7 mouse cellular contexts compared by ENCODE assay signal in genomic region chr15:97830788-97831241, GRCm38 (mm10). TPM values are rescaled to one million over a fixed set of nuclear protein-coding genes. Genes with fewer than 3 reads are reported as not detected.
DNase-seq lines count a peak whose midpoint lies in the region; ATAC-seq and TF ChIP-seq lines count a peak whose summit lies in the region.

No protein-coding gene starts in this region.

- no peak for TF ChIP-seq EP300 in heart, adult 2 months (IDR thresholded peaks at IDR 0.05; ENCODE audit: insufficient read depth, low read depth, low read length)
- TF ChIP-seq EP300 in lung, postnatal 0 days (IDR thresholded peaks at IDR 0.05): no peak

- no peaks in the 10 kb centered on the region for H3K27me3 ChIP-seq in cerebellum, adult 2 months (ENCODE audit: control insufficient read depth, insufficient read depth, low read length)
- H3K27me3 ChIP-seq in heart, adult 2 months (ENCODE audit: control insufficient read depth, insufficient read depth, low read length): no peaks in the 10 kb centered on the region
- H3K27me3 ChIP-seq in lung, postnatal 0 days (replicated peaks; ENCODE audit: insufficient read depth, low read length): no peaks in the 10 kb centered on the region
- no peaks in the 10 kb centered on the region for H3K27me3 ChIP-seq in stomach, embryonic 16.5 days (ENCODE audit: control insufficient read depth, insufficient read depth, low read length)

- peak; percentile 15 for ATAC-seq in lung, postnatal 0 days
- ATAC-seq in stomach, embryonic 16.5 days (ENCODE audit: insufficient read depth, low FRiP score): peak; percentile 9

- peak overlapping the region; percentile 65 for H3K4me3 ChIP-seq in cerebellum, adult 2 months (replicated peaks; ENCODE audit: insufficient read depth, low read depth, low read length)
- peak overlapping the region; percentile 75 for H3K4me3 ChIP-seq in heart, adult 2 months
- H3K4me3 ChIP-seq in lung, postnatal 0 days (ENCODE audit: low read depth, low read length): peak overlapping the region; percentile 95
- peak overlapping the region; percentile 78 for H3K4me3 ChIP-seq in stomach, embryonic 16.5 days (replicated peaks; ENCODE audit: low read length)

- under 1% methylated on average over 39 of the region's 39 CpGs for WGBS in cerebellum, adult 2 months
- under 1% methylated on average over 39 of the region's 39 CpGs for WGBS in heart, adult 2 months
- 0% methylated on average over 23 of the region's 39 CpGs for WGBS in lung, postnatal 0 days
- WGBS in stomach, embryonic 16.5 days: under 1% methylated on average over 39 of the region's 39 CpGs

- H3K9me3 ChIP-seq in lung, postnatal 0 days (ENCODE audit: low read length): no peaks in the 10 kb centered on the region
- H3K9me3 ChIP-seq in stomach, embryonic 16.5 days (replicated peaks; ENCODE audit: control insufficient read depth, low read length): no peaks in the 10 kb centered on the region

- H3K9ac ChIP-seq in heart, adult 2 months (ENCODE audit: low read depth, low read length): peak overlapping the region; percentile 90
- peak overlapping the region; percentile 95 for H3K9ac ChIP-seq in lung, postnatal 0 days (replicated peaks; ENCODE audit: low read depth)
- peak overlapping the region; percentile 98 for H3K9ac ChIP-seq in stomach, embryonic 16.5 days (ENCODE audit: low read length)

- no peaks in the 10 kb centered on the region; the same call in 1 of the 2 replicates for H3K4me1 ChIP-seq in cerebellum, adult 2 months (ENCODE audit: control insufficient read depth, insufficient read depth, low read length)
- peaks cover 20% of the 10 kb centered on the region for H3K4me1 ChIP-seq in heart, adult 2 months (ENCODE audit: control insufficient read depth, insufficient read depth, low read length)
- H3K4me1 ChIP-seq in lung, postnatal 0 days (ENCODE audit: insufficient read depth, low read depth, low read length): peaks cover 39% of the 10 kb centered on the region
- H3K4me1 ChIP-seq in stomach, embryonic 16.5 days (ENCODE audit: control insufficient read depth, insufficient read depth, low read length): peaks cover 42% of the 10 kb centered on the region

- peak; percentile 16; the same call in 1 of the 2 replicates for TF ChIP-seq POLR2A in cerebellum, adult 2 months (IDR thresholded peaks at IDR 0.05; ENCODE audit: borderline replicate concordance, insufficient read depth, low read length)
- TF ChIP-seq POLR2A in heart, adult 2 months (IDR thresholded peaks at IDR 0.05; ENCODE audit: insufficient read depth, low read depth, low read length): no peak

- H3K4me2 ChIP-seq in lung, postnatal 0 days (replicated peaks; ENCODE audit: low read depth, low read length): peak overlapping the region; percentile 69
- peak overlapping the region; percentile 70 for H3K4me2 ChIP-seq in stomach, embryonic 16.5 days (ENCODE audit: low read depth, low read length)

- intact Hi-C loops in heart, adult 2 months (cut with DNase I): loop anchor here (1.0 kb wide), 1 partner anchor 10 kb away; no protein-coding TSS in a partner anchor

- peak overlapping the region; percentile 21; the same call in 1 of the 2 replicates for H3K27ac ChIP-seq in cerebellum, adult 2 months (ENCODE audit: insufficient read depth, low read length)
- peak overlapping the region; percentile 88 for H3K27ac ChIP-seq in heart, adult 2 months
- peak overlapping the region; percentile 99 for H3K27ac ChIP-seq in lung, postnatal 0 days (ENCODE audit: low read length)
- peak overlapping the region; percentile 96 for H3K27ac ChIP-seq in stomach, embryonic 16.5 days (ENCODE audit: low read length)

- H3K79me2 ChIP-seq in heart, adult 2 months (replicated peaks; ENCODE audit: control insufficient read depth, insufficient read depth, low read length): 0 out of 2 replicates have a peak, but pooled peaks cover 4% of the 10 kb centered on the region

- peak; percentile 44 for DNase-seq in urinary bladder, postnatal 25 days (ENCODE audit: low spot score)
- DNase-seq in urinary bladder, postnatal 10 days (ENCODE audit: low spot score): no peak
- peak; percentile 58 to 72 for DNase-seq in cerebellum, adult 2 months
- peak; percentile 81 to 82 for DNase-seq in heart, adult 2 months
- peak; percentile 68 to 69 for DNase-seq in kidney, adult 8-10 months
- peak; percentile 45 for DNase-seq in lung, postnatal 0 days (ENCODE audit: low spot score)

- TF ChIP-seq CTCF in cerebellum, adult 2 months (IDR thresholded peaks at IDR 0.05; ENCODE audit: borderline replicate concordance, insufficient read depth, low read depth, low read length): no peak
- peak; percentile 14; the same call in 1 of the 2 replicates for TF ChIP-seq CTCF in heart, adult 2 months (IDR thresholded peaks at IDR 0.05)
- peak; percentile 14; the same call in 1 of the 2 replicates for TF ChIP-seq CTCF in lung, postnatal 0 days (IDR thresholded peaks at IDR 0.05)

- H3K36me3 ChIP-seq in heart, adult 2 months (ENCODE audit: control insufficient read depth, insufficient read depth, low read length): peaks cover 3% of the 10 kb centered on the region
- no peaks in the 10 kb centered on the region for H3K36me3 ChIP-seq in lung, postnatal 0 days (ENCODE audit: insufficient read depth, low read length)
- H3K36me3 ChIP-seq in stomach, embryonic 16.5 days (ENCODE audit: control insufficient read depth, insufficient read depth, low read length): no peaks in the 10 kb centered on the region

RNA-seq across cellular contexts. Expression of gene Hdac7, which starts 13.5 kb away (rescaled TPM):
- polyA plus RNA-seq in cerebellum, adult 2 months (2012; rRNA removed): 38.3 and 40.9 TPM in 2 replicates
- total RNA-seq in heart, adult 2 months (2021): 10 to 100 TPM; 23.7 to 25.7 TPM
- polyA plus RNA-seq in heart, adult 2 months (2012; rRNA removed): 54.9 and 61.8 TPM in 2 replicates
- 43.2 and 52.1 TPM in 2 replicates for polyA plus RNA-seq in lung, postnatal 0 days (2015; fragmentation: Nextera tagmentation; extraction: Ambion mirVana)
- 20.4 and 23.2 TPM in 2 replicates for polyA plus RNA-seq in stomach, embryonic 16.5 days (2015; fragmentation: Nextera tagmentation; extraction: Ambion mirVana)

RNA-seq across cellular contexts. Expression of gene Slc48a1, which starts 52.5 kb away (rescaled TPM):
- 129 and 133 TPM in 2 replicates for polyA plus RNA-seq in cerebellum, adult 2 months (2012; rRNA removed)
- total RNA-seq in heart, adult 2 months (2021): 10 to 100 TPM; 72.7 to 73.0 TPM
- 82.8 and 85.3 TPM in 2 replicates for polyA plus RNA-seq in heart, adult 2 months (2012; rRNA removed)
- 69.5 and 75.7 TPM in 2 replicates for polyA plus RNA-seq in lung, postnatal 0 days (2015; fragmentation: Nextera tagmentation; extraction: Ambion mirVana)
- 36.5 and 39.3 TPM in 2 replicates for polyA plus RNA-seq in stomach, embryonic 16.5 days (2015; fragmentation: Nextera tagmentation; extraction: Ambion mirVana)

Comparison
In these comparisons a context has a peak if more than half of its experiments do, and no peak if none do; other contexts are left out.
1. H3K27ac ChIP-seq: peak in every context shown above with its lines; median percentile 99 in lung, postnatal 0 days; 96 in stomach, embryonic 16.5 days; 88 in heart, adult 2 months; 21 in cerebellum, adult 2 months.